Mouse (Mus musculus) lung, postnatal 4 days (tissue): Measurements from ENCODE around the gene Gpkow.

Experiments
- DNase-seq, 2 experiments: peaks; one replicate each; pipeline ENCODE4 v3.0.0; 2021

The Gpkow gene

DNA sequence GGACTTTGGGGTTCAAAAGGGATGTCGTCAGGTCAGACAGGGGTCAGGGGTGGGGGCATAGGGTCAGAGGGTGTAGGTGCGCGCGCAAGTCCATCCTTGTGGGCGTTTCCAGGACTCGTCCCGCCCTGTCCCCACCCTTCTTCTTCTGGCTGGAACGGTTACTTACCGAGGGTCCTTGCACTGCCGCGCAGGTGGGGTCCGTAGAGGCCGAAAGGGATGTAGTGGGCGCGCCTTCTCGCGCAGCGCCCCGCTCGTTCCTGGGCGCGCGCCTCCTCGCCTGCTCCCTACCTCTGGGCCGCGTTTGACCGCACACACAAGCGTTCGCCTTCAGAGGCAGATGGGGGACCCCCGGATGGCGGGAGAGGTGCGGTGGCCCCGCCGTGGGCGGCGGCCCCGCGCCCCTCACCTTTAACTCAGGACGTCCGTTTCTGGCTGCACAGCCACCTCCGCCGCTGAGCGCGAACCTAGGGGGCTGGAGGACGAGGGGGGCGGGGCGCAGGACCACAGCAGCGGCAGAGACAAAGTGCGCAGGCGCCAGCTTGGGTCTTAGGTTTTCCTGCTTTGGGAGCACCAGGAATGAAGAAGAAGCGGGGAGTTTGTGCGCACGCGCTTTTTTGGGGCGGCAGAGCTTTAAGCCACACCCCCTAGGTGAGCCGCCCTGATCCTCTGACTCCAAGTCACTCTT, 53.6 kb downstream of the Gpkow start, which contains the start of gene Ccdc120:
Gene Ccdc120 (minus strand): TSS at position 474 of the 685 bp plus-strand sequence.
- peak; percentile 70 to 79 for DNase-seq

DNA sequence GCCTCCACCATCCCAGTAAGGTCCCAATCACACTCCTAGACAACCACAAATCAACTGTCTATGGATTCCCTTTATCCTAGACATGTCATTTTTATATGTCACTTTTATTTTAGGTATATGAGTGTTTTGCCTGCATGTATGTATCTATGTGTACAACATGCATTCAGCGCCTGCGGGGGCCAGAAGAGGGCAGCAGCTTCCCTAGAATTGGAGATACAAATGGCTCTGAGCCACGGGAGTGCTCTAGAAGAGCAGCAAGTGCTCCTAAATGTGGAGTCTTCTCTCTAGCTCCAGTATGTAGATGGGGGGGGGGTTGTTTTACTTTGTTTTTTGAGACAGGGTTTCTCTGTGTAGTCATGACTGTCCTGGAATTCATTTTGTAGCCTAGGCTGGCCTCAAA, 56.7 kb downstream of the Gpkow start:
- peak in 1 of 2 experiments; percentile 37 for DNase-seq
